9 mouse cellular contexts compared by ENCODE assay signal in the genomic region with DNA sequence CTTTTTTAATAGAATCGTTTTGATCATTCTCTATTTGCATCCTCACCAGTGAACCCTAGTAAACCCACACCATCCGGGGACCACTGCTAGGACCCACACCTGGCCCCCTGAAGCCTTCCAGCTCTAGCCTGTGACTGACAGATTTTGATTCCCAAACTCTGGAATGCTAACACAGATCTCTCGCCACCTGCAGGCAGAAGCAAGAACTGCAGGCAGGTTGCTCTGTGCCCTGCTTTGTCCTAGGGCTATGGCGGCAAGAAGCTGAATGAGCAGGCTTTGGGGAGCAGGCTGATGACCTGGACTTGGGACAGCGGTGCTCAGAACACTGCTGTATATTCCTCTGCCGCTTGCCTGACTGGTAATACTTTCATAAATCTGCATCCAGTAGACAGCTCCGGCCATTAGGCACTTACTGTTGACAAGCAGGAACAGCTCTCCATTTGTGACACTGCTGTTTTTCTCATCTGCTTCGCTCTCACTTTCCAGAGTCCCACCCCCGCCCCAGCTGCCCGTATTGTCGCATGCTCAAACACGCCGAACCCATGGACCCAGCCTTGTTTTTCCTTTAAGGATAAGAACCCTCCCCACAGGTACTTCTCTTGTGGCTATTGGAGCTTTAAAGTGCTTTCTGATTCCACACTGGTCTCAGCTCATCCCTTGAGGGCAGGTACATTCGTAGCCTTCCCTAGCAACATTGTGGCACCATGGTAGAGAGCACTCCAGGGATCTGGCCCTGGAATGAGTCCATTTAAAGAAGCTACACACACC.
DNase-seq lines count a peak whose midpoint lies in the region; ATAC-seq and TF ChIP-seq lines count a peak whose summit lies in the region.
"Had no signal": no experiment of that assay in that cellular context is flagged by ENCODE, and none has a peak within 500 bp of the region (broad histone marks: within the 10 kb centered on the region; RNA-seq: fewer than 3 reads in every experiment).

No protein-coding gene starts in this region.

- peak; percentile 95 for TF ChIP-seq CTCF in E14TG2a.4 (conservative IDR thresholded peaks at IDR 0.05; ENCODE audit: low read length)
- TF ChIP-seq CTCF in layer of hippocampus, adult 2 months (conservative IDR thresholded peaks at IDR 0.05) = peak; percentile 97

- peak; percentile 46 for DNase-seq in c-Kit-negative CD71-positive TER-119-positive erythroid progenitor cells, embryonic 14.5 days (ENCODE audit: low read depth, low spot score)
- DNase-seq in heart, postnatal 14 days = peak; percentile 90 to 95
- peak; percentile 81 to 93 for DNase-seq in layer of hippocampus, adult 2 months (ENCODE audit: low spot score in 2 of 2)
- DNase-seq in retina, postnatal 7 days (ENCODE audit: low read depth, low spot score) = peak; percentile 77
- peak; percentile 63 for DNase-seq in urinary bladder, postnatal 10 days (ENCODE audit: low spot score)

- H3K9me3 ChIP-seq in E14TG2a.4 (ENCODE audit: low read length) = no peaks in the 10 kb centered on the region
- H3K9me3 ChIP-seq in forebrain, embryonic 15.5 days = no peaks in the 10 kb centered on the region
- H3K9me3 ChIP-seq in lung, embryonic 15.5 days = no peaks in the 10 kb centered on the region
- H3K9me3 ChIP-seq: liver, embryonic 15.5 days had no signal

- H3K27ac ChIP-seq in forebrain, embryonic 15.5 days (replicated peaks) = peak overlapping the region; percentile 98
- peak overlapping the region; percentile 97 for H3K27ac ChIP-seq in layer of hippocampus, adult 2 months
- peak overlapping the region; percentile 49 for H3K27ac ChIP-seq in lung, embryonic 15.5 days

- ATAC-seq in forebrain, embryonic 15.5 days (replicated peaks) = no peak
- ATAC-seq in lung, embryonic 15.5 days (ENCODE audit: borderline replicate concordance, extremely low read depth, low FRiP score, low TSS enrichment) = no peak

- WGBS in forebrain, embryonic 15.5 days = 12% methylated on average over 14 of the region's 14 CpGs
- WGBS in lung, embryonic 15.5 days = 18% methylated on average over 14 of the region's 14 CpGs

- no peaks in the 10 kb centered on the region for H3K36me3 ChIP-seq in E14TG2a.4 (ENCODE audit: insufficient read depth, low read length)
- H3K36me3 ChIP-seq in forebrain, embryonic 15.5 days = no peaks in the 10 kb centered on the region
- no peaks in the 10 kb centered on the region for H3K36me3 ChIP-seq in lung, embryonic 15.5 days
- H3K36me3 ChIP-seq: liver, embryonic 15.5 days had no signal

- intact Hi-C loops in heart, postnatal 14 days (cut with DNase I) = no loop called here

- no peaks in the 10 kb centered on the region for H3K27me3 ChIP-seq in E14TG2a.4 (ENCODE audit: insufficient read depth, low read length)
- H3K27me3 ChIP-seq in forebrain, embryonic 15.5 days = no peaks in the 10 kb centered on the region
- H3K27me3 ChIP-seq in lung, embryonic 15.5 days = no peaks in the 10 kb centered on the region

- H3K4me3 ChIP-seq in E14TG2a.4 (replicated peaks; ENCODE audit: low read length) = peak overlapping the region; percentile 75
- no peak overlapping the region for H3K4me3 ChIP-seq in forebrain, embryonic 15.5 days
- H3K4me3 ChIP-seq in layer of hippocampus, adult 2 months = peak overlapping the region; percentile 22; the same call in 1 of the 2 replicates
- H3K4me3 ChIP-seq in lung, embryonic 15.5 days = no peak overlapping the region
- H3K4me3 ChIP-seq: liver, embryonic 15.5 days had no signal

- H3K4me1 ChIP-seq in E14TG2a.4 (replicated peaks; ENCODE audit: low read depth, low read length) = peaks cover 89% of the 10 kb centered on the region
- H3K4me1 ChIP-seq in forebrain, embryonic 15.5 days = peaks cover 65% of the 10 kb centered on the region
- peaks cover 70% of the 10 kb centered on the region for H3K4me1 ChIP-seq in lung, embryonic 15.5 days

- H3K9ac ChIP-seq in forebrain, embryonic 15.5 days (replicated peaks) = peak overlapping the region; percentile 17; the same call in 1 of the 2 replicates
- H3K9ac ChIP-seq in lung, embryonic 15.5 days = no peak overlapping the region
- H3K9ac ChIP-seq: liver, embryonic 15.5 days had no signal

- H3K4me2 ChIP-seq in forebrain, embryonic 15.5 days (replicated peaks) = no peak overlapping the region; the same call in 1 of the 2 replicates
- H3K4me2 ChIP-seq in lung, embryonic 15.5 days = no peak overlapping the region
- H3K4me2 ChIP-seq: liver, embryonic 15.5 days had no signal

Comparison
In these comparisons a context has a peak if more than half of its experiments do, and no peak if none do; other contexts are left out.
1. H3K4me3 ChIP-seq: peak in E14TG2a.4 (single experiment) and layer of hippocampus, adult 2 months (single experiment); none in forebrain, embryonic 15.5 days (single experiment) and lung, embryonic 15.5 days (single experiment).
2. Peak in every context shown above with its lines, with median percentiles within 50 percentile points of each other: DNase-seq and H3K27ac ChIP-seq.